Mouse (Mus musculus): Measurements from ENCODE around the gene Nfe2l1. TPM values are rescaled to one million over a fixed set of nuclear protein-coding genes. Genes with fewer than 3 reads are reported as not detected.
"Not testable (repeated sequence)": the region's sequence is repeated elsewhere in the genome, so short reads cannot be mapped to it uniquely, and the experiment has no call there.

Gene Nfe2l1
- polyA plus RNA-seq, 1 experiment from 2014 or later: 75.3 TPM

- WGBS: 85% methylated on average over 5 of the region's 5 CpGs
- H3K9me3 ChIP-seq (replicated peaks): no peaks in the 10 kb centered on the region
- no peak overlapping the region for H3K27ac ChIP-seq
- no peaks in the 10 kb centered on the region for H3K27me3 ChIP-seq
- H3K36me3 ChIP-seq: peaks cover 78% of the 10 kb centered on the region
- no peak for ATAC-seq (replicated peaks; ENCODE audit: insufficient number of reproducible peaks, insufficient read depth, low FRiP score, low read depth)
- no peak overlapping the region for H3K9ac ChIP-seq
- H3K4me3 ChIP-seq: no peak overlapping the region
- no peak overlapping the region for H3K4me2 ChIP-seq
- H3K4me1 ChIP-seq (replicated peaks): no peaks in the 10 kb centered on the region
Measured at GRCm38 (mm10) chr11:96816979-96817378, 12.8 kb downstream of the Nfe2l1 start.

GRCm38 (mm10) chr11:96816494-96816893 lies 13.3 kb downstream of the Nfe2l1 start:
- 89% methylated on average over 1 of the region's 1 CpGs for whole genome bisulfite sequencing
- ATAC-seq (replicated peaks; ENCODE audit: insufficient number of reproducible peaks, insufficient read depth, low FRiP score, low read depth): no peak
- H3K4me2 ChIP-seq: no peak overlapping the region
- H3K27me3 ChIP-seq: no peaks in the 10 kb centered on the region
- peaks cover 74% of the 10 kb centered on the region for H3K36me3 ChIP-seq
- H3K27ac ChIP-seq: no peak overlapping the region
- H3K9me3 ChIP-seq (replicated peaks): no peaks in the 10 kb centered on the region
- H3K4me3 ChIP-seq: no peak overlapping the region
- no peaks in the 10 kb centered on the region for H3K4me1 ChIP-seq (replicated peaks)
- no peak overlapping the region for H3K9ac ChIP-seq

GRCm38 (mm10) chr11:96815895-96816294 lies 13.9 kb downstream of the Nfe2l1 start:
- 97% methylated on average over 2 of the region's 2 CpGs for WGBS
- H3K9ac ChIP-seq: no peak overlapping the region
- H3K9me3 ChIP-seq (replicated peaks): no peaks in the 10 kb centered on the region
- H3K27me3 ChIP-seq: no peaks in the 10 kb centered on the region
- H3K27ac ChIP-seq: no peak overlapping the region
- H3K4me3 ChIP-seq: no peak overlapping the region
- H3K4me1 ChIP-seq (replicated peaks): no peaks in the 10 kb centered on the region
- H3K4me2 ChIP-seq: no peak overlapping the region
- no peak for ATAC-seq (replicated peaks; ENCODE audit: insufficient number of reproducible peaks, insufficient read depth, low FRiP score, low read depth)
- H3K36me3 ChIP-seq: peaks cover 69% of the 10 kb centered on the region

- WGBS: 83% methylated on average over 2 of the region's 2 CpGs
- Histone ChIP-seq H3K4me3 (no peak overlapping the region), H3K4me2 (no peak overlapping the region), H3K9me3 (replicated peaks) (no peaks in the 10 kb centered on the region), H3K27me3 (no peaks in the 10 kb centered on the region), H3K27ac (no peak overlapping the region), H3K36me3 (peaks cover 69% of the 10 kb centered on the region), H3K4me1 (replicated peaks) (no peaks in the 10 kb centered on the region), H3K9ac (no peak overlapping the region)
- no peak for ATAC-seq (replicated peaks; ENCODE audit: insufficient number of reproducible peaks, insufficient read depth, low FRiP score, low read depth)
Measured at GRCm38 (mm10) chr11:96814443-96814842, 15.3 kb downstream of the Nfe2l1 start.

GRCm38 (mm10) chr11:96813920-96814319 lies 15.8 kb downstream of the Nfe2l1 start:
- Histone ChIP-seq H3K4me1 (replicated peaks) (no peaks in the 10 kb centered on the region), H3K9ac (no peak overlapping the region), H3K4me2 (no peak overlapping the region), H3K36me3 (peaks cover 69% of the 10 kb centered on the region), H3K27me3 (no peaks in the 10 kb centered on the region), H3K9me3 (replicated peaks) (no peaks in the 10 kb centered on the region), H3K27ac (no peak overlapping the region), H3K4me3 (no peak overlapping the region)
- no peak for ATAC-seq (replicated peaks; ENCODE audit: insufficient number of reproducible peaks, insufficient read depth, low FRiP score, low read depth)
- WGBS: 84% methylated on average over 5 of the region's 5 CpGs

- Histone ChIP-seq H3K36me3 (peaks cover 69% of the 10 kb centered on the region), H3K9me3 (replicated peaks) (no peaks in the 10 kb centered on the region), H3K4me1 (replicated peaks) (no peaks in the 10 kb centered on the region), H3K9ac (no peak overlapping the region), H3K4me3 (no peak overlapping the region), H3K27me3 (no peaks in the 10 kb centered on the region), H3K27ac (no peak overlapping the region), H3K4me2 (no peak overlapping the region)
- ATAC-seq (replicated peaks; ENCODE audit: insufficient number of reproducible peaks, insufficient read depth, low FRiP score, low read depth): no peak
- WGBS: 87% methylated on average over 4 of the region's 4 CpGs
Measured at GRCm38 (mm10) chr11:96813455-96813854, 16.3 kb downstream of the Nfe2l1 start.

GRCm38 (mm10) chr11:96811188-96811587 lies 18.6 kb downstream of the Nfe2l1 start:
- not testable (repeated sequence) for H3K27ac ChIP-seq; H3K9me3 ChIP-seq (replicated peaks); H3K4me3 ChIP-seq; H3K9ac ChIP-seq; ATAC-seq (replicated peaks; ENCODE audit: insufficient number of reproducible peaks, insufficient read depth, low FRiP score, low read depth); H3K27me3 ChIP-seq; H3K4me2 ChIP-seq; H3K4me1 ChIP-seq (replicated peaks)
- WGBS: 79% methylated on average over 1 of the region's 1 CpGs
- peaks cover 59% of the 10 kb centered on the region for H3K36me3 ChIP-seq

GRCm38 (mm10) chr11:96809562-96810235 lies 20.1 kb downstream of the Nfe2l1 start:
- Histone ChIP-seq H3K9me3 (replicated peaks) (no peaks in the 10 kb centered on the region), H3K4me1 (replicated peaks) (no peaks in the 10 kb centered on the region), H3K27me3 (no peaks in the 10 kb centered on the region), H3K27ac (no peak overlapping the region), H3K36me3 (peaks cover 61% of the 10 kb centered on the region), H3K9ac (no peak overlapping the region), H3K4me3 (no peak overlapping the region), H3K4me2 (no peak overlapping the region)
- 95% methylated on average over 6 of the region's 6 CpGs for WGBS
- ATAC-seq (replicated peaks; ENCODE audit: insufficient number of reproducible peaks, insufficient read depth, low FRiP score, low read depth): no peak

- H3K9ac ChIP-seq: no peak overlapping the region
- WGBS: 38% methylated on average over 1 of the region's 1 CpGs
- H3K4me1 ChIP-seq (replicated peaks): no peaks in the 10 kb centered on the region
- no peaks in the 10 kb centered on the region for H3K9me3 ChIP-seq (replicated peaks)
- ATAC-seq (replicated peaks; ENCODE audit: insufficient number of reproducible peaks, insufficient read depth, low FRiP score, low read depth): no peak
- peaks cover 71% of the 10 kb centered on the region for H3K36me3 ChIP-seq
- H3K27ac ChIP-seq: no peak overlapping the region
- no peak overlapping the region for H3K4me3 ChIP-seq
- no peaks in the 10 kb centered on the region for H3K27me3 ChIP-seq
- H3K4me2 ChIP-seq: no peak overlapping the region
Measured at GRCm38 (mm10) chr11:96808066-96808465, 21.7 kb downstream of the Nfe2l1 start.

GRCm38 (mm10) chr11:96805606-96806005 lies 24.2 kb downstream of the Nfe2l1 start:
- H3K27me3 ChIP-seq: no peaks in the 10 kb centered on the region
- no peak overlapping the region for H3K4me3 ChIP-seq
- WGBS: 88% methylated on average over 5 of the region's 5 CpGs
- ATAC-seq (replicated peaks; ENCODE audit: insufficient number of reproducible peaks, insufficient read depth, low FRiP score, low read depth): no peak
- H3K9me3 ChIP-seq (replicated peaks): no peaks in the 10 kb centered on the region
- H3K36me3 ChIP-seq: peaks cover 79% of the 10 kb centered on the region
- no peak overlapping the region for H3K4me2 ChIP-seq
- no peak overlapping the region for H3K27ac ChIP-seq
- no peak overlapping the region for H3K9ac ChIP-seq
- H3K4me1 ChIP-seq (replicated peaks): no peaks in the 10 kb centered on the region

GRCm38 (mm10) chr11:96799511-96799910 lies 30.3 kb downstream of the Nfe2l1 start:
- Histone ChIP-seq H3K27me3 (no peaks in the 10 kb centered on the region), H3K36me3 (peaks cover 29% of the 10 kb centered on the region), H3K4me2 (no peak overlapping the region), H3K9me3 (replicated peaks) (no peaks in the 10 kb centered on the region), H3K9ac (no peak overlapping the region), H3K27ac (no peak overlapping the region), H3K4me1 (replicated peaks) (0 out of 2 replicates have a peak, but pooled peaks cover 2% of the 10 kb centered on the region), H3K4me3 (no peak overlapping the region)
- ATAC-seq (replicated peaks; ENCODE audit: insufficient number of reproducible peaks, insufficient read depth, low FRiP score, low read depth): no peak
- 88% methylated on average over 2 of the region's 2 CpGs for WGBS

GRCm38 (mm10) chr11:96796586-96796985 lies 33.2 kb downstream of the Nfe2l1 start:
- Histone ChIP-seq H3K9ac (no peak overlapping the region), H3K27me3 (no peaks in the 10 kb centered on the region), H3K36me3 (peaks cover 7% of the 10 kb centered on the region), H3K9me3 (replicated peaks) (no peaks in the 10 kb centered on the region), H3K4me3 (no peak overlapping the region), H3K4me2 (no peak overlapping the region), H3K27ac (no peak overlapping the region), H3K4me1 (replicated peaks) (peaks cover 14% of the 10 kb centered on the region; the same call in 1 of the 2 replicates)
- ATAC-seq (replicated peaks; ENCODE audit: insufficient number of reproducible peaks, insufficient read depth, low FRiP score, low read depth): no peak
- 61% methylated on average over 1 of the region's 1 CpGs for WGBS

Measured in heart, embryonic 15.5 days (tissue).